Mouse (Mus musculus): ENCODE results near the gene Plp2. TPM values are rescaled to one million over a fixed set of nuclear protein-coding genes. Genes with fewer than 3 reads are reported as not detected.

Gene Plp2
- polyA plus RNA-seq, 1 experiment from 2014 or later: 27.5 TPM

- Histone ChIP-seq H3K9ac (no peak overlapping the region), H3K27ac (replicated peaks) (no peak overlapping the region), H3K9me3 (replicated peaks) (no peaks in the 10 kb centered on the region), H3K4me3 (replicated peaks) (no peak overlapping the region), H3K36me3 (replicated peaks) (no peaks in the 10 kb centered on the region), H3K27me3 (no peaks in the 10 kb centered on the region), H3K4me2 (no peak overlapping the region), H3K4me1 (replicated peaks) (no peaks in the 10 kb centered on the region)
- no peak for ATAC-seq (ENCODE audit: insufficient read depth)
- 54% methylated on average over 6 of the region's 6 CpGs for WGBS (ENCODE audit: insufficient replicate concordance)
These were observed 38.6 kb downstream of the Plp2 start for GRCm38 (mm10) chrX:7632560-7632959.

Other genes with a start within 250 kb of the Plp2 start
- gene Foxp3, start 97.7 kb downstream of the Plp2 start, polyA plus RNA-seq (2015; fragmentation: Nextera tagmentation; extraction: Ambion mirVana): 0.02 and 0.23 TPM in 2 replicates
- gene Ppp1r3f, start 97.1 kb downstream of the Plp2 start, polyA plus RNA-seq (2015; fragmentation: Nextera tagmentation; extraction: Ambion mirVana): 0.06 and 0.21 TPM in 2 replicates
- gene Ccdc22, start 65.9 kb downstream of the Plp2 start, polyA plus RNA-seq (2015; fragmentation: Nextera tagmentation; extraction: Ambion mirVana): 18.0 and 19.8 TPM in 2 replicates
- 0.07 and 0.09 TPM in 2 replicates for gene Cacna1f, start 64.3 kb downstream of the Plp2 start, polyA plus RNA-seq (2015; fragmentation: Nextera tagmentation; extraction: Ambion mirVana)
- 0.33 and 0.36 TPM in 2 replicates for gene Syp, start 32.9 kb downstream of the Plp2 start, polyA plus RNA-seq (2015; fragmentation: Nextera tagmentation; extraction: Ambion mirVana)
- gene Prickle3, start 14.1 kb downstream of the Plp2 start, polyA plus RNA-seq (2015; fragmentation: Nextera tagmentation; extraction: Ambion mirVana): 1.1 and 1.5 TPM in 2 replicates
- gene Magix, start 9.9 kb upstream of the Plp2 start, polyA plus RNA-seq (2015; fragmentation: Nextera tagmentation; extraction: Ambion mirVana): 0.09 and 0.12 TPM in 2 replicates
- gene Gpkow, start 25.7 kb upstream of the Plp2 start, polyA plus RNA-seq (2015; fragmentation: Nextera tagmentation; extraction: Ambion mirVana): 13.3 and 14.1 TPM in 2 replicates
- 16.0 and 17.5 TPM in 2 replicates for gene Wdr45, start 42.9 kb upstream of the Plp2 start, polyA plus RNA-seq (2015; fragmentation: Nextera tagmentation; extraction: Ambion mirVana)
- 0.31 TPM in 1 of 2 replicates, not detected in the other for gene Gm45208, start 50.9 kb upstream of the Plp2 start, polyA plus RNA-seq (2015; fragmentation: Nextera tagmentation; extraction: Ambion mirVana)
- gene Praf2, start 57.0 kb upstream of the Plp2 start, polyA plus RNA-seq (2015; fragmentation: Nextera tagmentation; extraction: Ambion mirVana): 5.6 and 5.8 TPM in 2 replicates
- gene Ccdc120, start 79.5 kb upstream of the Plp2 start, polyA plus RNA-seq (2015; fragmentation: Nextera tagmentation; extraction: Ambion mirVana): 0.92 and 1.5 TPM in 2 replicates
- 9.2 and 11.8 TPM in 2 replicates for gene Tfe3, start 91.2 kb upstream of the Plp2 start, polyA plus RNA-seq (2015; fragmentation: Nextera tagmentation; extraction: Ambion mirVana)
- gene Gripap1, start 118.4 kb upstream of the Plp2 start, polyA plus RNA-seq (2015; fragmentation: Nextera tagmentation; extraction: Ambion mirVana): 25.5 and 27.4 TPM in 2 replicates
- 0.18 and 0.37 TPM in 2 replicates for gene Kcnd1, start 150.9 kb upstream of the Plp2 start, polyA plus RNA-seq (2015; fragmentation: Nextera tagmentation; extraction: Ambion mirVana)
- gene Otud5, start 170.0 kb upstream of the Plp2 start, polyA plus RNA-seq (2015; fragmentation: Nextera tagmentation; extraction: Ambion mirVana): 44.9 and 54.4 TPM in 2 replicates
- 3.5 TPM in 2 replicates for gene Pim2, start 206.9 kb upstream of the Plp2 start, polyA plus RNA-seq (2015; fragmentation: Nextera tagmentation; extraction: Ambion mirVana)
- gene Slc35a2, start 212.6 kb upstream of the Plp2 start, polyA plus RNA-seq (2015; fragmentation: Nextera tagmentation; extraction: Ambion mirVana): 14.3 and 17.5 TPM in 2 replicates
- 38.1 and 39.7 TPM in 2 replicates for gene Pqbp1, start 227.9 kb upstream of the Plp2 start, polyA plus RNA-seq (2015; fragmentation: Nextera tagmentation; extraction: Ambion mirVana)
- 94.8 and 102 TPM in 2 replicates for gene Timm17b, start 228.0 kb upstream of the Plp2 start, polyA plus RNA-seq (2015; fragmentation: Nextera tagmentation; extraction: Ambion mirVana)
- gene Gm10491, start 236.4 kb upstream of the Plp2 start, polyA plus RNA-seq (2015; fragmentation: Nextera tagmentation; extraction: Ambion mirVana): not detected in 2 replicates
- not detected in 2 replicates for gene Gm10490, start 238.2 kb upstream of the Plp2 start, polyA plus RNA-seq (2015; fragmentation: Nextera tagmentation; extraction: Ambion mirVana)
- gene Pcsk1n, start 248.4 kb upstream of the Plp2 start, polyA plus RNA-seq (2015; fragmentation: Nextera tagmentation; extraction: Ambion mirVana): 0.12 and 0.18 TPM in 2 replicates